Mouse (Mus musculus): ENCODE data around the gene Cyp4f39.

Cyp4f39 gene

DNA sequence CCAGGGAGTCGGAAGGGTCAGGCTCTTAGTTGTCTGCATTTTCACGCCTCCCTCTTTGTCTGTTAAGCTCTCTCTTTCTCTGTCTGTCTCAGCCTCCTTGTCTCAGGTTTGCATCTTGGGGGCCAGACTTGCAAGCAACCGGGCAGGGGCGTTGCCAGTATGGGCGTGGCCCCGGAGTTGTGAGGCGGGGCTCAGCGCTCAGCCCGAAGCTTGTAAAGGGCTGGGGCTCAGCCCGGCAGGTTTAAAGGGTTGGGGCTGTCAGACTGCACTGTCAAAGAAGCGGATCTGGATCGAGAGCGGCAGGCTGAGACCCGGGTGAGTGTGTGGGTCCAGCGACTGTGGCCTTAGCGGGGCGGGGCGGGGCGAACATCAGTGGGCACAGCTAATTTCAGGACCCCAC, at the start of gene Cyp4f39:
Cyp4f39 (plus strand) TSS at position 242 of the 400 bp plus-strand sequence.
- in situ Hi-C loops (cut with MboI; ENCODE audit: low sequenced_read_pairs), result no loop called here

DNA sequence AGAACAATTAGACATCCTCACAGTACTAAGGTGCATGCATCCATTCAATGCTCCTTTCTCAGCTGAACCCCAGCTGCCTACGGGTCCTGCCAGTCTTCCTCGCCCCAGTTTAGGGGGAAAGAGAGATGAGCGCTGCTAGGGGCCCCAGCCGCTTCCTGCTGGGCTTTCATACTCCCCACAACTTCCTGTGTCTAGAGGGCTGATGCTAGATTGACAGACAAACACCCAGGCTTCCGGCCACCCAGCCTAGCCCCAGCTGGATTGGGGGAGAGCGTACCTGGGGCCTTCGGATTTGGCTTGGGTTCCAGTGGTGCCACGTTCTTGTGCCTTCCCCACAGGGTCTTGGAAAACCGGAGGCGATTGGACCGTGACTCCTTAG, 49.8 kb upstream of the Cyp4f39 start:
- in situ Hi-C loops (cut with MboI; ENCODE audit: low sequenced_read_pairs), result no loop called here

GRCm38 (mm10) chr17:32403417-32403816, 49.1 kb upstream of the Cyp4f39 start, which contains the start of gene Rasal3:
TSS of gene Rasal3 (minus strand) at chr17:32403583.
- in situ Hi-C loops (cut with MboI; ENCODE audit: low sequenced_read_pairs), result no loop called here

GRCm38 (mm10) chr17:32411898-32412297, 40.6 kb upstream of the Cyp4f39 start:
- in situ Hi-C loops (cut with MboI; ENCODE audit: low sequenced_read_pairs), result no loop called here

GRCm38 (mm10) chr17:32415417-32416020, 37.0 kb upstream of the Cyp4f39 start:
- in situ Hi-C loops (cut with MboI; ENCODE audit: low sequenced_read_pairs), result no loop called here

DNA sequence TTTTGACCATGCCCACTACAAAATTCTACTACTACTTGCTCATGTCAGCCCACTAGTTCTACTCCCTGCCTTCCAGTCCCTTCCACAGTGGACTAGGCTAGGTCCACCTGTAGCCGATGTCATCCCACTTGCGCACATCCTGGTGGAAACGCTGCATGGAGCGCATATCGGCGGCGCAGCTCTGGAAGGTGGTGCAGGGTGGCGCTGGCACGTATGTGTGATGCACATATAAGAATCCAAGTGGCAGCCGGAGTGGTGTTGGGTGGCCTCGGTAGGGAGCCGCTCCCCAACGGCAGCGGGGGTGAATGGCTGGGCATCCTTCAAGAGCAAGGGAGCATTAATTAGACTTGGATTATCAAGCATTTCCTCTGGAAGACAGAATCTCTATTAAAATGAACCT, 35.8 kb upstream of the Cyp4f39 start:
- in situ Hi-C loops (cut with MboI; ENCODE audit: low sequenced_read_pairs), result no loop called here

DNA sequence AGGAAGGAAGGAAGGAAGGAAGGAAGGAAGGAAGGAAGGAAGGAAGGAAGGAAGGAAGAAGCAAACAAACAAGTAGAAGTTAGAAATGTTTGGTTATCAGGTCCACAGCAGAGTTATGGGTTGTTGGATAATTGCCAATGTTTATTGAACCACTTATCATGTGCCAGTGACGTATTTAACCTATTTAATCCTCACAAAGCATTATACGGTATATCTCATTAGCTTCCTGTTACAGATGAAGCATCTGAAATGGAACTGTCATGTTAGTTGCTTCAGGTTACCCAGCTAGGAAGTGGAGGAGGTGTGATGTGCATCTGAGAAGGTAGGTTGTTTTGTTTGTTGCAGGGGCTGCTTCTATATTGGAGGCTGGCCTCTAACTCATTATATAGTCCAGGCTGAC, 32.5 kb upstream of the Cyp4f39 start:
- in situ Hi-C loops (cut with MboI; ENCODE audit: low sequenced_read_pairs), result no loop called here

- in situ Hi-C loops (cut with MboI; ENCODE audit: low sequenced_read_pairs), result no loop called here
Measured at GRCm38 (mm10) chr17:32420781-32421180, 31.7 kb upstream of the Cyp4f39 start.

GRCm38 (mm10) chr17:32424034-32424433, 28.5 kb upstream of the Cyp4f39 start, which contains the start of gene Pglyrp2:
TSS of gene Pglyrp2 (minus strand) at chr17:32424167.
- in situ Hi-C loops (cut with MboI; ENCODE audit: low sequenced_read_pairs), result no loop called here

GRCm38 (mm10) chr17:32426610-32427009, 25.9 kb upstream of the Cyp4f39 start:
- in situ Hi-C loops (cut with MboI; ENCODE audit: low sequenced_read_pairs), result loop anchor here (5.0 kb wide), 1 partner anchor 84 kb away; no protein-coding TSS in a partner anchor

DNA sequence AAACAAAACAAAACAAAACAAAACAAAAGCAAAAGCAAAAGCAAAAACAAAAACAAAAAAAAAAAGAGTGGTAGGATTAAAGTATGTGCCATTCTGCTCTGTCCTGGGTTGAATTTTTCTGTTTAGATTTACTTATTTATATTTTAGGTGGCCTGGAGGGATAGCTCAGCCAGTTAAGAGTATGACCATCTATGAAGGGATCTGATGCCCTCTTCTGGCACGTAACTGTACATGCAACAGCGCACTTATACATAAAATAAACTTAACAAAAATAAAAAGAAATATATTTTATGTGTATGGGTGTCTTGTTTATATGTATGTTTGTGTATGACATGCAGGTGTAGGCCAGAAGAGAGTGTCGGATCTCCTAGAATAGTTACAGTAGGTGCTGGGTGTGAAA, 20.6 kb upstream of the Cyp4f39 start:
- in situ Hi-C loops (cut with MboI; ENCODE audit: low sequenced_read_pairs), result no loop called here

DNA sequence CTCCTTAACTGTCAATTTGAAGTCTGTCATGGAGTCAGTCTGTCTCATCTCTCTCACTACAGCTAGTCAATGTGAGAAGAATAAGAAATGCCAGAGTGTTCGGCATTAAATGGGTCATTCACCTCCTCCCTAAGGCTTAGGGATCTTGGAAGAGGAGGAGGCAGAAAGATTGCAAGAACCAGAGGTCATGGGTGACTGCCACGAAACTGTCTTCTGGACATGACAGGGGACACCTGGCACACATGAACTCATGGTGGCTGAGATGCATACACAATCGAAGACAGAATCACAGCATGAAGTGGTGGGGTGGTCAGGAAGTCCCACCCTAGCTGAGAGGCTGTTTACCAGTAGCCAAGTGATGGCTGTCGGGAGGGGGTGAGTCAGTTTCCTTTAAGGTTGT, 18.2 kb upstream of the Cyp4f39 start:
- in situ Hi-C loops (cut with MboI; ENCODE audit: low sequenced_read_pairs), result no loop called here

GRCm38 (mm10) chr17:32435151-32435550, 17.4 kb upstream of the Cyp4f39 start:
- in situ Hi-C loops (cut with MboI; ENCODE audit: low sequenced_read_pairs), result no loop called here

DNA sequence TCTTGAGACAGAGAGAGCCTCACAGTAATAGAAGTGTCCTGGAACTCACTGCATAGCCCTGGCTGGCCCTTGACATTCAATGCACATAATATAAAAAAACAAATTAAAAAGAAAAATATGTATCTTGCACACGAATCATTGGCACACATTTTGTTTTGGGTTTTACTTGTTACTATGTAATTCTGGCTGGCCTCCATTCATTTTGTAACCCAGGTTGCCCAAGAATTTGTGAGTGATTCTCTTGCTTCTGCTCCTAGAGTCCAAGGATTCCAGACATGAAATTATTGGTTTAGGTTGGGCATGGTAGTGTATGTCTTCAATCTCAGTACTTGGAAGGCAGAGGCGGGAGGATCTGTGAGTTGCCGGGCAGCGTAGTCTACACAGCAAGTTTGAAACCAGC, 15.4 kb upstream of the Cyp4f39 start:
- in situ Hi-C loops (cut with MboI; ENCODE audit: low sequenced_read_pairs), result no loop called here

DNA sequence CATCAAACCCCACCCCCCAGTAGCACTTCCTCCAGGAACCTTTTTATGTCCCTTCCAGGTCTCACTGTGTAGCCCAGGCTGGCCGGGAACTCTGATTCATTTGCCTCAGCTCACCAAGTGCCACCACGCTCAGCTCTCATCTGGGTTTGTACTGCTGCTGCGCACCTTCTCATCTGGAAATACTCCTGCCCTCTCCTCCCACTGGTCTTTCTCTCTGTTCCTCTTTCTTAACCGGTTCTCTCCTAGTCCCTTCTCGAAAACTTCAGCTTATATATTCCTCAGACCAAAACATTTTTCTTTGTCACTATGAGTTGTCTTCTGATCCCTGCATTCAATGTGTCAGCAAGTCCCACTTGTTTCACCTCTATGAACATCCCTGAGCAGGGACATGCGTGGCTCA, 9.3 kb upstream of the Cyp4f39 start:
- in situ Hi-C loops (cut with MboI; ENCODE audit: low sequenced_read_pairs), result no loop called here

- in situ Hi-C loops (cut with MboI; ENCODE audit: low sequenced_read_pairs), result no loop called here
Measured at GRCm38 (mm10) chr17:32445016-32445415, 7.5 kb upstream of the Cyp4f39 start.

- in situ Hi-C loops (cut with MboI; ENCODE audit: low sequenced_read_pairs), result no loop called here
Measured at GRCm38 (mm10) chr17:32447195-32447594, 5.3 kb upstream of the Cyp4f39 start.

- in situ Hi-C loops (cut with MboI; ENCODE audit: low sequenced_read_pairs), result no loop called here
Measured at GRCm38 (mm10) chr17:32449042-32449441, 3.5 kb upstream of the Cyp4f39 start.

DNA sequence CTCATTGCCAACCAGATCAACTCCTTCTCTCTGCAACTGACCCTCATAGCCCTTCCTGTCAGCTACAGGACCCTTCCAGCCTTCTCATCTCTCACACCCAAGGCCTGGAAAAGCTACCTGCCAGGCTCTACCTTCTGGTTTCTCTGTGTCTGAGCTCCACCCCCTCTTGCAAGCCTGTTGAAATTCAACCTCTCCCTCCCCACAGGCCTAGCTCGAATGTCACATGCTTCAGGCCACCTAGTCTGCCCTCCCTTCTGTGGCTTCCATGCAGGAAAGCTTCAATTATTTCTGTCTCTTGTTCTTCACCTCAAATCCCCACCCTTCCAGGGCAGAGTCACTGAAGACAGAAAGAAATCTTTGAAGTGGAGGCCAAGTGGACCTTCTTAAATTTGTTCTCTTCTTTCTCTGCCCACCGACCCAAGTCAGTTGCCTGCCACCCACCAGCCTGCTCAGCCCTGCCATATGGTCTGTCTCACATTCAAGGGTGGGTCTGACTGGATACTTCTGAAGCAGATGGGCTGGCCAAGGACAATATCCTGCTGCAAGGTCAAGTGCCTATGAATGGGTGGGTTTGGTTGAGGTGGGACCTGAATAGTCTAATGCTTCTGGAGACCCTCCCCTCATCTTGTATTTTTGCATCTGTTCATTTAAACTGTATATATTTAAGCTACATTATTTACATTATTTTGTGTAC, 1.5 kb upstream of the Cyp4f39 start:
- in situ Hi-C loops (cut with MboI; ENCODE audit: low sequenced_read_pairs), result no loop called here

DNA sequence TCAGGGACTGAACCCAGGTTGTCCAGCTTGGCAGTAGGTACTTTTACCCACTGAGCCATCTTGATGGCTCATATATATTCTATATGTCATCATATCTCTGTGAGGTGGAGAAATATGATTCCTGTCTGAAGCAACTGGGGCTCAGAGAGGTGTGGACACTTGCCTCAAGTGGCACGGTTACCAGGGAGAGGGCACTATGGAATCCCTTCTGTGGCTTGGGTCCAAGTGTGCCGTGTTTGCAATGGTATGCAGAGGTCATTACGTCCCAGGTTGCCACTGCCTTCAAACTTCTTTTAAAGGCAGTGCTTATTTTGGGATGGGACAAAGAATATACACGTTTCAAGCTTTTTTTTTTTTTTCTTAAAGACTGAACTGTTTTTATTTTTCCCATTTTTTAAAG, 1.7 kb downstream of the Cyp4f39 start:
- in situ Hi-C loops (cut with MboI; ENCODE audit: low sequenced_read_pairs), result no loop called here

DNA sequence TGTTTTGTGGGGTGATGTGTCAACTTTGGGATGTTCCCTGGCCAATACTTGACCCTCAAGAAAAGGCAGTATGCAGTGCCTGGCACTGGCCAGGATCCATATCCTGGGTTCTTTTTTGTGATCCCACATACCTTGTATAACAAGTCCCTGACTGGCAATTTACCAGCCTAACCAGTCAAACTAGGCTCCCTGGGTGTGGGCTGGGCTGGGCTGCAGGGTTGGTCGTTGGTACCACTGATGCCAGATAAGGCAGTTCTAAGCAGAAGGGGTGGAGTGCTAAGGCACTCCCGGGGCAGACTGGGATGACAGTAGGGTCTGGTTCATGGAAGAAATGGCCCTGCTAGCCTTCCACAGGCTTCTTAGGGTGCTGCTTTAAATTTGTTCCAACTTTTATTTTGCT, 2.5 kb downstream of the Cyp4f39 start:
- in situ Hi-C loops (cut with MboI; ENCODE audit: low sequenced_read_pairs), result no loop called here

DNA sequence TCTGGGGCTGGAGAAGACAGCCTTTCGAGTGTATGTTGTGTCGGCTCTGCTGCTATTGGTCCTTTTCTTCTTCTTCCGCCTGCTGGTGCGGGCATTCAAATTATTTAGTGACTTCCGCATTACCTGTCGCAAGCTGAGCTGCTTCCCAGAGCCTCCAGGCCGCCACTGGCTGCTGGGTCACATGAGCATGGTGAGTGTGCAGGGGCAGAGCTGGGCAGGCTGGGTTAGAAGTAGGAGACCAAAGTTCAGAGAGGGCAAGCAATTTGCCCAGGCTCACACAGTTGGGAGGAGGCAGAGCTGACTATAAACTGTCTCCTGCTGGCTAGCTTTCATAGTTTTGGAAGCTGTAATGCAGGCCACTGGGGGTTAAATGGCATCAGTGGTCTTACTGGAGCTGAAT, 16.0 kb downstream of the Cyp4f39 start:
- in situ Hi-C loops (cut with MboI; ENCODE audit: low sequenced_read_pairs), result no loop called here

DNA sequence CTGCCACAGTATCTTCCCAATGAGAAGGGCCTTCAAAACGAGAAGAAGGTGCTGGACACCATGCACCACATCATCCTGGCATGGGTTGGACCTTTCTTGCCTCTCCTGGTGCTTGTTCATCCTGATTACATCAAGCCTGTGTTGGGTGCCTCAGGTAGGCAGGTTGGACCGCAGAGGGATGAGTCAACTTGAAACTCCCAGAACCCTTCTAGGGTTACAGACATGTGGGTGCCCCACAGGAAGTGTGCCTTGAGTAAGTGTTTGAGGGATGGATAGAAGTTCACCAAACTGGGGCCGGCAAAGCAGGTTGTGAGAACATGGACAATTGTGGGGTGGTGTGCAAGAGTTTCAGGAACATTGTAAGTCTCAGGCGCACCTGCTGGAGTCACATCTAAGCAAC, 18.3 kb downstream of the Cyp4f39 start:
- in situ Hi-C loops (cut with MboI; ENCODE audit: low sequenced_read_pairs), result no loop called here
